Mouse (Mus musculus) heart, postnatal 14 days (tissue): ENCODE measurements at regions not wholly inside any gene's neighbourhood (a gene's known extent, or its start where the extent isn't known, plus 50 kb on each side); places are given as distances from the start of the nearest gene placed in this dataset.

Experiments
- DNase-seq, 2 experiments: peaks; one replicate each; pipeline ENCODE4 v3.0.0; 2021 to 2022
- intact Hi-C: fragments of 180-260 bp; cut with DNase I; formaldehyde crosslinking; loops from one replicate; pipeline ENCODE4 v1.15.1; 2025

DNA sequence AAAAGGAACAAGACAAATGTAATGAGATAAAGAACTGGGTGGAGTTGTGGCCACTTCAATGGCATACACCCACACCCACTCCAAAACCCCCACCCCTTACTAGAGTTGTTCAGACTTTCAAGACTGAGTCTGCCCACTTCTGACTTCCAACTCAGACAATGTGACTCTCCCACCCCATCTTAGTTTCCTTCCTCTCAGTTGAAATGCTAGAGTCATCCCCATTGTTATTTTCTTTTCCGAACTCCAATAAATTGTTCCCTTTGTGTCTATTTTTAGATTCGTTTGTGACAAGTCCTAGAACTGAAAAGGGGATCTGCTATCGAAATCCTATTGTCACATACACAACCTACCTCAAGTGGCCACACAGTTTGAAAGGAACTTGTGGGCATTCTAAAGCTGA, 200.7 kb upstream of the Bmp2 start:
- DNase-seq = no peak
- intact Hi-C loops = no loop called here

DNA sequence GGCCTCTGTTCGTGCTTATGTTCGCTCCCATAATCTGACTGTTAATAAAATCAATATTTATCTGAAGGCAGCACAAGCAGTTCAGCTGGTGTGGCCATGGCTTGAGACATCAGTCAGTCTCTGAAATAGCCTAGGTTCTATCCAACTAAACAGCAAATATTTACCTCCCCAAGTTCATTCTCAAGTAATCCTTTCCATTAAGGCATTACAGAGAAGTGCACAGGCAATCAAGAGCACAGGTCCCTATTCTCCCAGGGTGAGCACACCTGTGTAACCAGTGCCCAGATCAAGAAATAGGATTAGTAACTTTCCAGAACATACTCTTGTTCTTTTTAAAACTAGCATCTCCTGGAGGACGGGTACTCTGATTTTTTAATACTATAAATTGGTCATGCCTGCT, 199.2 kb upstream of the Bmp2 start:
- no peak for DNase-seq
- intact Hi-C loops = no loop called here

DNA sequence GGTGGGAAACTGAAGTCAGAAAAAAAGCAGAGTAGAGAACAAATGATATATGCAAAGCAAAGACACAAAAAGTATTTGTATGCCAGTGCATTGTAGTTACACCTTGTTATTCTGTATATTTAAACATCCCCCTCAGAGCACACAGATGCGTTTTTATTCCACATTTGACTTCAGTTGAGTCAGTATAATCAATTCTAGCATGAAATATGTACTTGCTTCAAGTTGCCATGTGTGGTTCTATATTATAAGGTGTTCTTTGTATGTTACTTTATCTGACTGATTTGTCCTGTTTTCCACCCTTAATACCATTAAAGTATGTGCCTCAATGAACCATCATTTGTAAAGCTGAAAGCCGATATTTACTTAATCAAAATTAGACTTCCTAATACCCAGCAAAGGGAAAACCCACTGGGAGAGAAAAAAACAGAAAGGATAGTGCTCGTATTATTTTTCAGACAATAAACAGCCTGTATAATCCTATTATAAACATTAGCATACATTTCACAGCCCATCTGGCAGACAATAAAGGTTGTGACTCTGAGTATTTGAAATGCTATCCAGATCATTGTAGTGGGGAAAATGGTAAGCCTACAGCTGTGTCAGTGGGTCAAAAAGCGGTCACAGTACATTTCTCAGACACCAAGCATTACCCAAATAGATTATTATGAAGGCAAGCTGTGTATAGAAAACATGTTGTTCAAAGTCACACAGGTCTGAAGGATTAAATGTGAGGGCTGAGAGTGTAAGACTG, 189.1 kb upstream of the Bmp2 start:
- intact Hi-C loops = no loop called here
- no peak for DNase-seq

DNA sequence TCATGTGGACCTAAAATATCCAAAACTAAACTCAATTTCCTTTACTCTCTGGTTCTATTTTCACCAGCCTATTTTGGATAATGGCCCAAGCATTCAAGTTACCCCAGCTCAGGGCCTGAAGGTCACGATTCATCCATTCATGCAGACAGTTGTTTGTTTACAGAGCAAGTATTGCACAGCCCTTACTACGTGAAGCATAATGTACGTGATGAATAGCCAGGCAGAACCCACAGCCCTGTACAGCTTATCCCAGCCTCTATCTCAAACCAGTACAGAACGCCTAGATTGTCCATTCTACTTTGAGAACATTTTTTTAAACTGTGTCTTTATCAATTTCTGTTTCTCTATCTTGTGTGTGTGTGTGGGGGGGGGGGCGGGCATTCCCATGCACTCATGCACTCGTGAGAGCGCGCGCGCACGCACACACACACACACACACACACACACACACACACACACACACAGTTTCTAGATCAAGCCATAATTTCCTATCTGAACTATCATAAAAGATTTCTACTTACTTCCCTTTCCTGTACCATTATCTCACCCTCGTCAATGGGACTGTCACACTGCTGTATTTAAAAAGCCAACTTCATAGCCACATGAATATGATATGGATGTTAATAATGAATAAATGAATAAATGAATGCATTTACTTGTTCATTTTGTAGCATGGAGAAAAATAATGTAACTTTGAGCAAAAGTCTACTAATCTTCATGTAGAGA, 180.3 kb upstream of the Bmp2 start:
- DNase-seq = no peak
- intact Hi-C loops = no loop called here

DNA sequence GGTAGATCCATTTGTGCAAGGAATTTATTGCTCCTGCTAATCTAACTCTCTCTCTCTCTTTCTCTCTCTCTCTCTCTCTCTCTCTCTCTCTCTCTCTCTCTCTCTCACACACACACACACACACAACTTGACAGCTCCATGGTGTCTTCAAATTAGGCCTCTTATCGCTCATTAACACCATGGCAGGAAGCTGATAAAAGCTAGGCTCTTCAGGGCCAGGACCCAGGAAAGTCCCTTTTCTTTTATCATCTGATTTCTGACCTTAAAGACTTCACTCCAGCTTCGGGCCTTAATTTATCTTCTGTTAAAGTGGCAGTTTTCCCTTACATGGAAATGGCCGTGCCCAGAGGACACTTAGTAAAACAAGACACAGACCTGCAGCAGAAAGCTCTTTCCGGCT, 178.4 kb upstream of the Bmp2 start:
- intact Hi-C loops = no loop called here
- no peak for DNase-seq

DNA sequence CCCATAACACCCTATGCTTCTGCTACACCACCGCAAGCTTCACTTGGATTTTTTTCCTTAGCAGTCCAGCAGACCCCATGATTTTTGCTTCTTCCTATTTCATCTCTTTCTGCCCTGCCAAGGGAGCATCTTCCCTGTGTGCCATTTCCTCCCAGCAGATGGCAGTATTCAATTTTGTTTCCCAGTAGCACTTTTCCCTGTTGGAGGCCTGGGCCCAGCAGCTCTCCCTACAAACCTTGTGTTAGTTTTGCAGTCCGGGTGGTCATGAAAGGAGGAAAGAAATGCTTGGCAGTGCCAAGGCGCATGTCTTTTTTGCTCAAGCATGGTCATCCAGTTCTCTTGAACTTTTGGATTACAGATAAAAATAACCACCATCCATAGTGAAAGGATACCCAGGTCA, 170.9 kb upstream of the Bmp2 start:
- DNase-seq = peak; percentile 32 to 61
- intact Hi-C loops = loop anchor here (5.0 kb wide), 1 partner anchor 171 kb away; the partner anchor contains the start of gene Bmp2

DNA sequence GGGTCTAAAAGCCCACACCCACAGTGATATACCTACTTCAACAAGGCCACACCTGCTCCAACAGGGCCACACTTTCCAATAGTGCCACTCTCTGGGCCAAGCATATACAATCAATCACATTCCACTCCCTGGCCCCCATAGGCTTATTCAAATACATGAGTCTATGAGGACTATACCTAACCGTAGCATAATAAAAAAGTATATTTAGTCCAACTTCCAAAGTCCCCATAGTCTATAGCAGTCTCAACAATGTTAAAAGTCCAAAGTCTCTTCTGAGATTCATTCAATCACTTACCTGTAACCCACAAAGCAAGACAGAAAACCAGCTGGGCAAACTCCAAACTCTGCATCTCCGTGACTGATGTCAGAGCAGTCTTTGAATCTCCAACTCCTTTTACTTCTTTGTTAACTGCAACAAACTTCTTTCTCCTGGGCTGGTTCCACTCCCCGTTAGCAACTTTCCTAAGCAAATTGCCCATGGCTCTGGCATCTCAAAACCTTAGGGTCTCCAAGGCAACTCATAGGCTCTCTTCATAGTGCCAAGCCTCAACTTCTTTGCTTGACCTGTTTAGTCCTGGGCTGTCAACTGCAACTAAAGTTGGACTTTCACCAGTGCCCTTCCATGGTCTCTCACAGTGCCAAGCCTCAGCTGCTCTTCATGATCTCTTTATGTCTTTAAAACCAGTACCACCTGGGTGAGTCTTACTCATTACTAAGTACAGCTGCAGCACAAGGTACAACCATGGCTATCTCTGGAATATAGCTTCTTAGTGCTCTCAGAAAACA, 168.6 kb upstream of the Bmp2 start:
- DNase-seq = no peak
- intact Hi-C loops = loop anchor here (5.0 kb wide), 1 partner anchor 169 kb away; the partner anchor contains the start of gene Bmp2

DNA sequence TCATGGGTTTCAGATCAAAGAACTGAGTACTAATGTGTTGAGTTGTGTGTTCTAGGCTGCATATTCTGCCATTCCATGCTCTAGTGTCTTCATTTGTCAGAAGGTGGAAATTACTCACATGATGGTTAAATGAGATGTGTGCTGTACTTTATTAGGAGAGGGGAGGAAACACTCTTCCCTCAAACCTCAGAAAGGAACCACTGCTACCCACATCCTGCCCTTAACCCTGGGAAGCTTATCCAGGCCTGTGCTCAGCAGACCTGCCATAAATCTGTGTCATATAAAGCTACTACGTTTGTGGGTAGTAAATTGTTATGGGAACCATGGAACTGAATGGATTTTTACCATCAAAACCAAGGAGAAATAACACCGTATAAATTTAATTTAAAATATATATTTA, 166.7 kb upstream of the Bmp2 start:
- intact Hi-C loops = no loop called here
- no peak for DNase-seq

DNA sequence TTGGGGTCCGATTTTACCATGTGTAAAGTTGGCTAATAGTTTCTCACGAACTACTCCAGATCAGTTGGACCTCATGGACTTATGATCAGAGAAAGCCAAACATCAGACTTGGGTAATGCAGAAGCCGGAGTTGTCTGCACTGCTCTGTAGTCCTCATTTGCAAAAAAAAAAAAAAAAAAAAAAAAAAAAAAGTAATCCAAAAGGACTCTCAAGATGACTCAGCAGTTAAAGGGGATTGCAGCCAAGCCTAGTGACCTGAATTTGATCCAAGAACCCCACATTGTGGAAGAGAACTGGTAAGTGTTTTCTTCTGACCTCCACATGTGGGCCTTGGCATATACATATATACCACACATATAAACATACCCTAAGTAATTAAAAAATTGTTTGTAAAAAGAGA, 164.6 kb upstream of the Bmp2 start:
- intact Hi-C loops = no loop called here
- DNase-seq = no peak

DNA sequence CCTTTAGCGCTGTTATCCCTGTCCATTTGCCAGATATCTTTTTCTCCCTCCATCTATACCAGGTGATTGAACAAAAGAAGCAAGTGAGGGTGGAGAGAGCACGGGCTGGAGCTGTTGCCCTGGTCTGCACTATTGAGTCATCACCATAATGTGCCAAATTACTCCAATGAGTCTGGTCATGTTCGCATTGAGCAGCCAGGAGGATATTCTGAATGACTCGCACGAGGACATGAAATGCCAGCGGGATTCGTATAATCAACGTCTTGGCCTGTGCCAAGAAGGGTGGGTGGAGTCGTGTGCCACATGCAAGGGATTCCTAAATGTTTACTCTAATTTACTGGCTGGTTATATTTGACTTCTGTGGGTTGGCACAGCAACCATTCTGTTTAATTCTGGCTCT, 159.7 kb upstream of the Bmp2 start:
- intact Hi-C loops = no loop called here
- DNase-seq = no peak

DNA sequence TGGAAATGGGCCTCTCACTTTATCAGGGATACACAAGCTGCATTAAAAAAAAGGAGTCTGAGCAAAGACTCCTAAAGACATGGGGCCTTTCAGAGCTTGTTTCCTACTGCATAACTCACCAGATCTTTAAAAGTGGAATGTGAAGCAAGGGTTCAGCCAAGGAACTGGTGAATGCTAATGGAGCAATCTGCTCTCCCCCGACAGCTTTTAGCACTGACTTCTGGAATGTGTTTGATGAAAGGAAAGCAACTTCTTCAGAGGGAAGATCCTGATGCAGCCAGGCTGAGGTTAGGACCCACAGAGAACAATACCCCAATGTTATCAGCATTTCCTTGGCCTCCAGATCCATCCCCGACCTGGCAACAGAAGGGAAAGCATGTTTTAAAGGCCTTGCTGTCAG, 154.4 kb upstream of the Bmp2 start:
- intact Hi-C loops = no loop called here
- no peak for DNase-seq

DNA sequence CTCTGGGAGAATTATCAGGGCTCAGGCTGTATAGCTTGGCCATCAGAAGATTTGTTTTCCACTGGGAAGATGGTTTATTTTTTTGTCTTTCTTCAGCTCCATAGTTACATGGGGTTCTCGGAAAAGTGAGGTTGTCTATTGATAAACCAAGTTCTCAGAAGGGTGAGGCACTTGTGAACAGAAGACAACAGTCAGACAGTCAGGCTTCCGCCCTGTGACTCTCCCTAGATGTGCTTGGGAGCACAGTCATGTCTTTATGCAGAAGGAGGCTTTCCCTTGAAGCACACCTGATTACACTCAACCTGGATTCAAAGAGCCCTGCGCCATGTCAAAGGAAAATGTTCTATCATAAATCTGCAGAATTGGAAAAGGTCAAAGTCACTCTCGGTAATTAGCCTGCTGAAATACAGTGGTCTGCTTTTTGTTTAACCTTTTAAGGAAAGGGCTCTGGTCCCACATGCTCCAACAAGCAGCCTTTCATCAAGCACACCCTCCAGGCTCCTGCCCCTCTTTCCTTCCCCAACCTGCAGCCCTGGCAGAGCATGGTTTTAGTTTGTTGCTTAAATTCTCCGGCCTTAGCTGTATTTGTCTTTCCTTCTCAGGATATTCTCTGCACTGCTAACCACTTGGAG, 152.8 kb upstream of the Bmp2 start:
- intact Hi-C loops = no loop called here
- no peak for DNase-seq

DNA sequence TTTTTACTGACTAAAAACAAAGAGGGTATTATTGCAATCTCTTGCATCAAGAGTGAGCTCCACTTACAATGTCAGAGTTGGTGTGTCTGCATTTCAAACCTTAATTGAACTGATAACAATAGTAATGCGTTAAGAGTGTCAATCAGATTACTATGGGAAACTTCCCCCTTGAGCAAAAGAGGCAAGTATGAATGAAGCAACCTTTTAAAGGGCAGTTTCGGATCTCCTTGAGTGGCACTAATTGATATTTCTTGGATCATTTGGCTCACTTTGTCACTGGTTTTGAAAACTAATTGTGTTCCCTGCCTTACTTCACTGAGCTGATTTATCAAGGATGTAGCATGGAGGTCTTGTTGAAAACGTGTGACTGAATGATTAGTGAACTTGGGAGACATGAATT, 151.0 kb upstream of the Bmp2 start:
- intact Hi-C loops = no loop called here
- no peak for DNase-seq

DNA sequence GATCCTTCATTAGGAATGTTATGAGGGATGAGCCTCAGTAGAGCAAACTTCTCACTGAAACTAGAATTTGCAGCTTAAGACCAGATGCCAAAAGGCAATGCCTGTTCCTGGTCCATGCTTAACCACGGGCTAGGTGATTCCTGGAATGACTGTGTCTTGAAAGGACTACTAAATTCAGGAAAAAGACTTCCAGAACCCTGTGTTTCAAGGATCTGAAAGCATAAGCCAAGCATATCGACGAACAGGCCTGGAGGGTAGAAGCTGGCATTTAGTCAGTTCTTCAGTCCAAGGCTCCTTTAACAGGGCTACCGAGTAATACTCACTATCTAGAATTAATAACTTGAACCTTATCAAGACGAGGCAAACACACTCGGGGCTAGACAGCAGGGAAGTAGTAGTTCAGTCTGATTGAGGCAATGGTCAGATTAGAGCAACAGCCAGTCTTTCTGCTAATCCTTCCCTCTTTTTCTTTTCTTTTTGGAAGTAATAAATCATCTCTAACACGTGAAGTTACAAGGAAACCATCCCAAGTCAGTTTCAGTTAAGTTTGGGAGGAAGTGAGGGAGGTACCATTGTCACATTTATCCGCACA, 134.9 kb upstream of the Bmp2 start:
- no peak for DNase-seq
- intact Hi-C loops = no loop called here

DNA sequence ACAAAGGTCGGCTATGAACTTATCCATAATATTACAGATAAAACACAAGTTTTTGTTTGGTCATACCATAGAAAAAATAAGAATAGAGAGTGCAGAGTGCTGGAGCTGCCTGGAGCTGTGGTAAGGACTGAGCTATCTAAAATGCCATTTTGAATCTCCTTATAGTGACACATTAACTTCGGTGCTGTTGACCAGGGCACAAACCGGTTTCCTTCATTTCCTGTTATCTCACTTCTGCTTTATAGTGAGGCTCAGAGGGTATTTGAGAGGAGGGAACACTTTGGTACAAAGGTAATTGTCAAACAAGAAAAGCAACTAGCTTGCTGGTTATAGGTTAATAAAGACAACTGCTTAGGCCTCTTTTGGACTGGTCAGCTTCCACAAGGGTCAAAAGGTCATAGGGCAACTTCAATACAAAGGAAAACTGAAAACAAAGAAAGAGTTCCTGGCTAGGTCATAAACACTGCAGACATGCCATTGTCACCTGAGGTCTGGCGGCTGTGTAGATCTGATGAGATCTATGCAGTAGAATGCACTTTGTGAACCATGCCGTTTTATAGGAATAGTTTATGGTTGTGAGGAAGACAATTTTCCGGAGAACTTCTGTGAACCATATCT, 132.2 kb upstream of the Bmp2 start:
- intact Hi-C loops = no loop called here
- DNase-seq = no peak

DNA sequence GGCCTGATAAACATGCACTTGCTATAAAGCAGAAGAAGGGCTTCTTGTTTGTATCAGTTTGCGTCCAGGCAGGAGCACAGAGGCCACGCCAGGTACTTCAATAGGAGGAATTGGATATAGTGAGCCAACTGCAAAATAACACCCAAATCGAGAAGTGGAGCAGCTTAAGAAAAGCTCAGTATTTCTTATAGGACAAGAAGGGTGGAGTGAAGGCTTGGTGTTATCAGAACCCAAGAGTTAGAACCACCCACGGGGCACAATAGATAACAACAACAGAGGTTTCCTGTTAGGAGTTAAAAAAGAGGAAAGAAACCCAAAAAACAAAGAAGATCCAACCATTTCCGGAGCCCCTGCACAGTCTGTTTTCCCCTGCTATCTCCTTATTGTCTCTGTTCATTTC, 126.4 kb upstream of the Bmp2 start:
- DNase-seq = no peak
- intact Hi-C loops = no loop called here

DNA sequence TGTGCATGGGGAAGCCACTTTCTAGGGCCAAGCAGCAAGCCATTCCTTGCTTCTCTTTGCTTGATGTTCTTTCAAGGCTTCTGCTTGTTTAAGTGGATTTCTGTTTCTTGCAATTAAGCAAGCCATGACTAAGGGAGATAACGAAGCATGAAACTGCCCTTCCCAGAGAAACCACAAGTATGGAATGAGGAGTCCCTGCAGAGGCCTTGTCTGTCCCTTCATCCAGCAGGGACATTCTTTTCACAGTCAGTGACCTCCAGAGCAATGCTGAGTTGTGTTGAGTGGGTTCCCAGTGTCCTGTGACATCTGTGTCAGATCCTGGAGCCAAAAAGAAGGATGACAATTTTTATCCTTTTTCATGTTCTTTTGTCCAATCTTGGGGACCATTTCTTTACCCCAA, 124.9 kb upstream of the Bmp2 start:
- intact Hi-C loops = no loop called here
- no peak for DNase-seq

DNA sequence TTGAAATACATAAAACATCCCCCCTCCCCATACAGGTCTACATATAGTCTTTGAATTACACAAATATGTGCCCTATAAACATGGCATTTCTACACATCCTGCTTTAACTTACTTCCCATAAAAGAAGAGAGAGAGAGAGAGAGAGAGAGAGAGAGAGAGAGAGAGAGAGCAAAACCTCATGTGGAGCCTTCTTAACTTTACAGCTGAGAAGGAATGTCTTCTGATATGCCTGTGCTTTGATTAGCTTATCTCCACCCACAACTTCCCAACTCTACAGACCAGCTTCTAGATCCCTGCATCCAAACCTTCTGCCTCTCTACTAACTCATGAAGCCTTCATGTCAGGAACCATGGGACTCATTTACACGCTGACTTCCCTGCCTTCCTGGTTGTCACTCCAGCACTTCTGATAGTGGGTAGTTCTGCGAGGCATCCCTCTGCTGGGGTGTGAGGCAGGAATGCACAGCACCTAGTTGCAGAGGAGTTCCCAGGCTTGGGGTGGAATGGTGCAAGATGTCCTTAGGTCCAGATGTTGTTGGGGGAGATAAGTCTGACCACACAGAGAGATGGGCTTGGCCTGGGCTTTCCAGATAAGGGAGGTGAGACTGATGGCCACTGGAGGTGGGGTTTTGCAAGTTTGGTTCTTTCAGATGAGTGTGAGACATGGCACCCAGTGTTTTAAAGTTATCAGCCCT, 122.4 kb upstream of the Bmp2 start:
- intact Hi-C loops = no loop called here
- no peak for DNase-seq

DNA sequence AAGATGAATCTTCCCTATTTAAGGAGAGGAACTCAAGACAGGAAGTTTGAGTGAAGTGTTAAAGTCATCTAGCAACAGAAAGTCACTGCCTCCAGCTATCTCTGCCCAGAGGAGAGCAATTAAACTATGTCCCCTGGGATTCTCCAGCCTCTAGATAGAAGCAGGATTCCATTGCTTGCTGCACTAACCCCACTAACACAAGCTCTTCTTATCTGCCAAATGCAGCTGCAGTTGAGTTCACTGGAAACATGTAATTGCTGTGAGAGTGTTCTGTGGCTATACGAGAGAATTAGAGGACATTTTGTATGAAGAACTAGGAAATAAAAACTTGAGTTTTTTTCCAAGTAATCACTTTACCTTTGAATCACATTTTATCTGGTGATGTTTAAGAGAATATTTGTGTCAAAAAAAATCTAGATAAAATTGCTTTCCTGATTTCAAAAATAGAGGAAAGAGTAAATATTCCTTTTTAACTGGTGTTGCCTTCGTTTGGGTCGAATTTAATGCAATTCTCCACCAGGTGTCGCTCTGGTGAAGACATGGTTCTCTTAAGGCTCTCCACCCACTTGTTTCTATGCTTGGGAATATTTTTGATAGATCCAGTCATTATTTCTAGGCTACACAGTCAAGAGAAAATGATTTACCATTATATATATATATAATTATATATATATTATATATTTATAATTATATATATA, 121.1 kb upstream of the Bmp2 start:
- intact Hi-C loops = no loop called here
- peak; percentile 11 to 42 for DNase-seq
